Mouse (Mus musculus): Measurements from ENCODE around the gene Zbtb40. TPM values are rescaled to one million over a fixed set of nuclear protein-coding genes. Genes with fewer than 3 reads are reported as not detected.
A peak's percentile ranks its signal among the peaks of the same experiment; 100 is the strongest.

The Zbtb40 gene
- polyA plus RNA-seq (2014; fragmentation: Nextera tagmentation; extraction: Ambion mirVana) = 3.4 and 4.2 TPM in 2 replicates

DNA sequence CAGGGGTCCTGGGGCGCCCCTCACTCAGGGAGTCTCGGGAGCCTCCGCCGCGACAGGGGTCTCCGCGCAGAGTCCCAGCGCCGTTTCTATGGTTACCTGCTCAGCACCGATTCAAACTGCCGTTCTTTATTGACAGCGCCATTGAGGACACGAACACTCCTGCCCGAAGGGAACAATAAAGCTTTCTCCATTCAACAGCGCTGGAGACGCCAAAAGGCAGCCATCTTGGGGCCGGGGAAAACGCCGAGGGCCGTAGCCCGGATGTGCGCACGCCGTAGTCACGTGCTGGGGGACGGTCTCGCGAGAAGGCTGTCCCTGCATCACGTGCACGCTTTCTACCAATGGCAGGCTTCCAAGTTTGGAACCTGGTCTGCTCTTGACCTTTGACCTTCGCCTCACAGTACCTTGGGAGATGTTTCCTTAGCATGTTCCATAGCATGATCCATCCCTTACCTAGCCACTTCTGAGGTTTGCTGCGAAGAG, at the start of gene Zbtb40:
Gene Zbtb40 (minus strand): TSS at position 252 of the 483 bp plus-strand sequence.
- Histone ChIP-seq H3K4me2 (peak within 1 kb of the TSS; percentile 63), H3K9me3 (ENCODE audit: control insufficient read depth, low read length) (no peaks in the 10 kb centered on the region), H3K27ac (ENCODE audit: low read depth, low read length) (peak within 1 kb of the TSS; percentile 42), H3K36me3 (ENCODE audit: control insufficient read depth, insufficient read depth, low read length) (no peaks in the 10 kb centered on the region), H3K4me1 (ENCODE audit: control insufficient read depth, insufficient read depth, low read length) (peaks cover 5% of the 10 kb centered on the region; the same call in 1 of the 2 replicates), H3K4me3 (ENCODE audit: low read depth, low read length) (peak within 1 kb of the TSS; percentile 83), H3K9ac (ENCODE audit: low read length) (peak within 1 kb of the TSS; percentile 70), H3K27me3 (ENCODE audit: control insufficient read depth, insufficient read depth, low read length) (peaks cover 9% of the 10 kb centered on the region; the same call in 1 of the 2 replicates)
- WGBS = under 1% methylated on average over 32 of the region's 32 CpGs
- ATAC-seq (ENCODE audit: low FRiP score) (peak; percentile 96), DNase-seq (ENCODE audit: low spot score, missing footprints) (peak; percentile 99)

DNA sequence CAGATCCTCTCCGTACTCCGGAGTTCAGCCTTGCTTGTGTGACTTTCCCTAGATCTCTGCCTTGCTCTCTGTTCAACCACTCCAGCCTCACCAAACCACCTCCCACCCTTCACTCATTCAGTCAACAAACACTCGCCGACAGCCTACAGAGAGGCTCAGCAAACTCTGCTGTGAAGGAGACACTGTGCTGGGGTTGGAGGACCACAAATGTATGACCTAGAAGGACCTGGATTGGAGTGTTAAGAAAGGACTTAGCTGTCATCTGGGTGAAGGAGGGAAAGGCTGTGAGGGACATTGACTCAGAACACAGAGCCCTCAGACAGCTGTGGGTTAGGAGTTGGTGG, 49.4 kb upstream of the Zbtb40 start:
- Histone ChIP-seq H3K27ac (ENCODE audit: low read depth, low read length) (no peak overlapping the region), H3K36me3 (ENCODE audit: control insufficient read depth, insufficient read depth, low read length) (no peaks in the 10 kb centered on the region), H3K9me3 (ENCODE audit: control insufficient read depth, low read length) (no peaks in the 10 kb centered on the region), H3K4me3 (ENCODE audit: low read depth, low read length) (no peak overlapping the region), H3K4me2 (no peak overlapping the region), H3K9ac (ENCODE audit: low read length) (no peak overlapping the region), H3K27me3 (ENCODE audit: control insufficient read depth, insufficient read depth, low read length) (no peaks in the 10 kb centered on the region), H3K4me1 (ENCODE audit: control insufficient read depth, insufficient read depth, low read length) (no peaks in the 10 kb centered on the region)
- ATAC-seq (ENCODE audit: low FRiP score) (no peak), DNase-seq (ENCODE audit: low spot score, missing footprints) (peak; percentile 33)
- WGBS = 82% methylated on average over 4 of the region's 4 CpGs

DNA sequence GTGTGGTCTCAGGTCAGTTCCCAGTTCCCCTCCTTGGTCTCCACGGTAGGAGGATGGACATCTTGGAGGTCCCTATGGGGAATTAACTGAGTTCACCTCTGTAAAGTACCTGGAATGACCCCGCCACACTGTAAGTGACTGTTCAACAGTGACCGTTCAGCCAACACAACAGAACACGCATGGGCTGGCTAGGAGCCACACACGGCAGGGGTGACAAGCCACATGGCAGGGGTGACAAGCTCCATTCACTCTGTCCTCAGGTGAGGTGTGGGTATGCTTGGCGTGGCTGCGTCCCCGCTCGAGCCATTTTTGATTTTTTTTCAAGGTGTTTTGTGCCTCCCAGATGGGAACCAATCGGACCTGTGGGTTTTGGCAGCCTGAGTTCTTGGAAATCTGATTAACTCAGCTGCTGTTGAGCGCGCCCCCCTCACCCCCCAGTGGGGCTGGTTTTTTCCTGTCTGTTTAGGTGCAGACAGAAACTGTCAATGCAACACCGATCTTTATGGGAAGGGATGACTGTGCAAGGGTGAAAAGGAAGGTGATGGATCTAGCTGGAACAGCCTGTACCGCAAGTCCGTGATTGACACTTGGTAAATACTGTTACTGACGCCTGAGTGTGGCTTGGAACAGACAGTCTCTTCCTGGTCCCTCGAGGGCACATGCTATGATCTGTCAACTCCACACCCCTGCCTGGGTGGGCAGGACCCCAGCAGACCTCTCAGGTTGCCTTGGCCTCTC, 48.8 kb upstream of the Zbtb40 start:
- H3K9me3 ChIP-seq (ENCODE audit: control insufficient read depth, low read length) = no peaks in the 10 kb centered on the region
- WGBS = 90% methylated on average over 17 of the region's 17 CpGs
- no peak overlapping the region for H3K9ac ChIP-seq (ENCODE audit: low read length)
- H3K4me2 ChIP-seq = no peak overlapping the region
- no peak overlapping the region for H3K4me3 ChIP-seq (ENCODE audit: low read depth, low read length)
- DNase-seq (ENCODE audit: low spot score, missing footprints) = peak; percentile 80
- H3K36me3 ChIP-seq (ENCODE audit: control insufficient read depth, insufficient read depth, low read length) = no peaks in the 10 kb centered on the region
- no peaks in the 10 kb centered on the region for H3K27me3 ChIP-seq (ENCODE audit: control insufficient read depth, insufficient read depth, low read length)
- no peaks in the 10 kb centered on the region for H3K4me1 ChIP-seq (ENCODE audit: control insufficient read depth, insufficient read depth, low read length)
- no peak for ATAC-seq (ENCODE audit: low FRiP score)
- no peak overlapping the region for H3K27ac ChIP-seq (ENCODE audit: low read depth, low read length)

DNA sequence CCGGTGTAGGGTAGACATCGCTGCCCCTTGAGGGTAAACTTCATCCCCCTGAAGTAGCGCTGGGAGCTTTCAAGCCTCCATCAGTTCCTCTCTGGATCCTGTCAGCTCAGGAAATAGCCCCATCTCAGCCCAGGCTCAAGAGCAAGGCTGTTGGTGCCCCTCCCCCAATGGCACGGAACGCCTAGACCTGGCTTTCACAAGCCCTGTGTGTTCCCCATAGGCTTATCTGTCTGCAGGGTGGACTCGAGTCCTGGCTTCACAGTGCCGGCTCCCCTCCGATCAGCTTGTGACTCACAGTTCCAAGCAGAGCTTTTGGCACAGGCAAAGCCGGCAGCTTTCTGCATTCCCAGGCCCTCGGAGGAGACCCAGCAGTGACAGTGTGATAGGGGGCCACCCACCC, 47.8 kb upstream of the Zbtb40 start:
- H3K27me3 ChIP-seq (ENCODE audit: control insufficient read depth, insufficient read depth, low read length) = no peaks in the 10 kb centered on the region
- 70% methylated on average over 10 of the region's 10 CpGs for WGBS
- no peaks in the 10 kb centered on the region for H3K4me1 ChIP-seq (ENCODE audit: control insufficient read depth, insufficient read depth, low read length)
- H3K9ac ChIP-seq (ENCODE audit: low read length) = no peak overlapping the region
- ATAC-seq (ENCODE audit: low FRiP score) (no peak), DNase-seq (ENCODE audit: low spot score, missing footprints) (no peak)
- H3K9me3 ChIP-seq (ENCODE audit: control insufficient read depth, low read length) = no peaks in the 10 kb centered on the region
- no peak overlapping the region for H3K4me2 ChIP-seq
- H3K27ac ChIP-seq (ENCODE audit: low read depth, low read length) = no peak overlapping the region
- H3K36me3 ChIP-seq (ENCODE audit: control insufficient read depth, insufficient read depth, low read length) = no peaks in the 10 kb centered on the region
- no peak overlapping the region for H3K4me3 ChIP-seq (ENCODE audit: low read depth, low read length)

DNA sequence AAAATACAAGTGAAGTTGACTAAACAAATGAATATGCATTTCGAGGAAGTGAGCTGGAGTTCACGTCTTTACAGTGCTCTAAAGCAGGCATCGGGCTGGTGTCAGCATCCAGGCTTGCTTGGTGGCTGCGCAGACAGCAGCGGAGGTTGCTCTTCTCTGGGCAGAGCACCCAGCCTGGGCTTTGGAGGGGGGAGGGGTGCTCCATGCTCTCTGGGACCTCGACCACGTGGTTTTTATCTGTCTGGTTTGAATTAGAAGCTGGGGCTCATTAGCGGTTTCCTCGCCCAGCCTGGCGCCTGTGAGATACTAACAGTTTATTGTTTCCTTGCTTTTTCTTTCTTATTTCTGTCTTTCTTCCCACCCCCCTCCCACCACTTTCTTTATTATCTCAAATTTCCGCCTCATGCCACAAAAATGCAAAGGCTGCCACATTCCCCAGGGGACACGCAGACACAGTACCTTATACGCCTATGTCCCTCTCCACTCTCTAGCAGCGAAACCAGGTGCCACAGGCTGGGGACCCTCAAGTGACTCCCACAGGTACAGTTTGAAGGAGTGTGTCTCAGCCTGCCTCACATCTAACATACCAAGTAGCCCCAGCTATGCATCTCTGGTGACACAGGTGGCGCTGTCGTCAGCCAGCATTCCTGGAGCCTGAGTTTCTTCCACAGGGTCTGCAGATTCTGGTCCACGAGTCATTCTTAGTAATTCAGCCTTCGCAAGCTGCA, 36.6 kb upstream of the Zbtb40 start:
- Histone ChIP-seq H3K9ac (ENCODE audit: low read length) (no peak overlapping the region), H3K27ac (ENCODE audit: low read depth, low read length) (no peak overlapping the region), H3K4me3 (ENCODE audit: low read depth, low read length) (no peak overlapping the region), H3K4me1 (ENCODE audit: control insufficient read depth, insufficient read depth, low read length) (no peaks in the 10 kb centered on the region), H3K4me2 (no peak overlapping the region), H3K27me3 (ENCODE audit: control insufficient read depth, insufficient read depth, low read length) (no peaks in the 10 kb centered on the region), H3K36me3 (ENCODE audit: control insufficient read depth, insufficient read depth, low read length) (no peaks in the 10 kb centered on the region), H3K9me3 (ENCODE audit: control insufficient read depth, low read length) (no peaks in the 10 kb centered on the region)
- DNase-seq (ENCODE audit: low spot score, missing footprints) (no peak), ATAC-seq (ENCODE audit: low FRiP score) (no peak)
- 58% methylated on average over 18 of the region's 18 CpGs for WGBS

DNA sequence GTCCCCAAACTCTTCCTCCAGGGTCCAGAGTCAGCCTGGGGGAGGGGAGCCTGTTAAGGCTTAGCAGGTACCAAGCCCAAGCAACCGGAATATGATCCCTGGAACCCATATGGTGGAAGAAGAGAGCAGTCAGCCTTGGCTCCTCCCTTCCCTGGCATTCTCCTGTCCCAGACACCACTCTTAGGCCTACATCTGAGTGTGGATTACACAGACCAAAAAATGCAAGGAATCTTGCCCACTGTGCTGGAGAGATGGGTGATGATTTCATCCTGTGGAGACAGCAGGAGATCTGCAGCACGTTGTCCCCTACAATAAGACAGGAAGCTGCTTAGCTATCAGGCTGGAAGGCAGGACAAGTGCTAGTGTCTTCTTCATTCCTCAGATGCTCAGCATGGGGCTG, 34.3 kb upstream of the Zbtb40 start:
- Histone ChIP-seq H3K4me1 (ENCODE audit: control insufficient read depth, insufficient read depth, low read length) (no peaks in the 10 kb centered on the region), H3K9me3 (ENCODE audit: control insufficient read depth, low read length) (no peaks in the 10 kb centered on the region), H3K4me2 (no peak overlapping the region), H3K27me3 (ENCODE audit: control insufficient read depth, insufficient read depth, low read length) (no peaks in the 10 kb centered on the region), H3K27ac (ENCODE audit: low read depth, low read length) (no peak overlapping the region), H3K4me3 (ENCODE audit: low read depth, low read length) (no peak overlapping the region), H3K9ac (ENCODE audit: low read length) (no peak overlapping the region), H3K36me3 (ENCODE audit: control insufficient read depth, insufficient read depth, low read length) (no peaks in the 10 kb centered on the region)
- DNase-seq (ENCODE audit: low spot score, missing footprints) = no peak
- ATAC-seq (ENCODE audit: low FRiP score) = no peak
- WGBS = 38% methylated on average over 2 of the region's 2 CpGs

DNA sequence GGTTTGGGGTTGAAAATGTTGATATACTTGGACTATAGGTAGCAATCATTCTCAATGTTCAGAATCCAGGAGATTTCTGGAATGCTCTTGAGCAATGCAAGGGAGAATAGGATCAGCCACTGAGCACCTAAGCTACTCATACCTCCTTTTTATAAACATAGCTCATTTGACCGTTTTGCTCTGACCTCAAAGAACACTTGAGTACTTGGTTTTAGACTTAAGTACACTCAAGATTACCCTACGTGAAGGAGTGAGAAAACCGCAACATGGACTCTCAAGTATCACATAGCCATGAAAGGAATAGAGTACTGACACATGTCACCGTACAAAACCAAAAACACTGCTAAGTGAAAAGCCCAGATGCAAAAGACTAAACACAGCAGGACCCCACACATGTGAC, 32.8 kb upstream of the Zbtb40 start:
- Histone ChIP-seq H3K4me3 (ENCODE audit: low read depth, low read length) (no peak overlapping the region), H3K27ac (ENCODE audit: low read depth, low read length) (no peak overlapping the region), H3K9ac (ENCODE audit: low read length) (no peak overlapping the region), H3K27me3 (ENCODE audit: control insufficient read depth, insufficient read depth, low read length) (no peaks in the 10 kb centered on the region), H3K9me3 (ENCODE audit: control insufficient read depth, low read length) (no peaks in the 10 kb centered on the region), H3K4me2 (no peak overlapping the region), H3K4me1 (ENCODE audit: control insufficient read depth, insufficient read depth, low read length) (no peaks in the 10 kb centered on the region), H3K36me3 (ENCODE audit: control insufficient read depth, insufficient read depth, low read length) (no peaks in the 10 kb centered on the region)
- DNase-seq (ENCODE audit: low spot score, missing footprints) (no peak), ATAC-seq (ENCODE audit: low FRiP score) (no peak)
- 90% methylated on average over 4 of the region's 4 CpGs for WGBS

DNA sequence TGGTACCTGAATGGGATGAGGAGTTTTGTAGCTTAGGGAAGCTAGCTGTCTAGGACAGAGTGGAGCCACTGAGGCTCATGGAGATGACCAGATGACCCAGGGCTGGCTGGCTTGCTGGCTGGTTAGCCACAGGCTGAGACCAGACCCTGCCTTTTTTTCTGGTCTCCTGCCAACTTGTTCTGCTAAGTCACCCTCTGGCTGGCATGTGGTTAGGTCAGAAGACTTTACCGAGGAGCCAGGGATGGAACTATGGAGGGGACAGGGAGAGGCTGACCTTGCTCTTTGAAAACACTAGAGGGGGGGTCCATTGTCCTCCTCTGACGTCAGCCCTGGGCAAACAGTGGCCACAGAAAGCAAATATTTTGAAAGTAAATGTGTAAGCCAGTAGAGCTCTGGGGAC, 28.6 kb upstream of the Zbtb40 start:
- Histone ChIP-seq H3K36me3 (ENCODE audit: control insufficient read depth, insufficient read depth, low read length) (no peaks in the 10 kb centered on the region), H3K27ac (ENCODE audit: low read depth, low read length) (no peak overlapping the region), H3K4me2 (no peak overlapping the region), H3K4me1 (ENCODE audit: control insufficient read depth, insufficient read depth, low read length) (no peaks in the 10 kb centered on the region), H3K9ac (ENCODE audit: low read length) (no peak overlapping the region), H3K9me3 (ENCODE audit: control insufficient read depth, low read length) (no peaks in the 10 kb centered on the region), H3K4me3 (ENCODE audit: low read depth, low read length) (no peak overlapping the region), H3K27me3 (ENCODE audit: control insufficient read depth, insufficient read depth, low read length) (no peaks in the 10 kb centered on the region)
- ATAC-seq (ENCODE audit: low FRiP score) = no peak
- WGBS = 43% methylated on average over 2 of the region's 2 CpGs
- DNase-seq (ENCODE audit: low spot score, missing footprints) = no peak

DNA sequence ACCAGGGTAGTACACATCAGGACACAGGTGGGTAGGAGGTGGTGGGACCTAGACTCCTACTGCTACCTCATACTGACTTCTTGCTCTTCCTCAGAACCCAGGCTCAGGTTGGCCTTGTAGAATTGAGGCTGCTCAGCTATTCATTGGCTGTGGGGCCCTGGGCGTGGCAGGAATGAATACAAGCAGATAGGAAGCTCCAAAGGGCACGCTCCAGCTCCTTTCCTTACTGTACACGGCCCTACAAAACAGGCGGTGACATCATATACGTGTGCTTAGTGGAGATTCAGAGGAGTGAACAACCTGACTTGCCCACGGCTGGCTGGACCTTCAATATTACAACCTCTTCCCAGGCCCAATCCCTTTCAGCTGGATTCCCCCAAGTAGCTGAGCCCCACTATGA, 22.6 kb upstream of the Zbtb40 start:
- no peak overlapping the region for H3K27ac ChIP-seq (ENCODE audit: low read depth, low read length)
- H3K27me3 ChIP-seq (ENCODE audit: control insufficient read depth, insufficient read depth, low read length) = no peaks in the 10 kb centered on the region; the same call in 1 of the 2 replicates
- ATAC-seq (ENCODE audit: low FRiP score) (no peak), DNase-seq (ENCODE audit: low spot score, missing footprints) (no peak)
- WGBS = 89% methylated on average over 6 of the region's 6 CpGs
- no peak overlapping the region for H3K4me2 ChIP-seq
- no peak overlapping the region for H3K9ac ChIP-seq (ENCODE audit: low read length)
- H3K4me3 ChIP-seq (ENCODE audit: low read depth, low read length) = no peak overlapping the region
- no peaks in the 10 kb centered on the region for H3K36me3 ChIP-seq (ENCODE audit: control insufficient read depth, insufficient read depth, low read length)
- peaks cover 4% of the 10 kb centered on the region for H3K4me1 ChIP-seq (ENCODE audit: control insufficient read depth, insufficient read depth, low read length)
- no peaks in the 10 kb centered on the region for H3K9me3 ChIP-seq (ENCODE audit: control insufficient read depth, low read length)
